Mouse (Mus musculus) midbrain, embryonic 15.5 days (tissue): ENCODE measurements around the gene Fkbp5. TPM values are rescaled to one million over a fixed set of nuclear protein-coding genes. Genes with fewer than 3 reads are reported as not detected.
"Not testable (repeated sequence)": the region's sequence is repeated elsewhere in the genome, so short reads cannot be mapped to it uniquely, and the experiment has no call there.

Experiments
- ATAC-seq: fragments of 200-750 bp; cut with Nextera tagmentation; replicated peaks from 2 replicates; pipeline ENCODE4 v1.8.0; 2017; ENCODE audit warnings: moderate TSS enrichment
- H3K27ac ChIP-seq: fragments of 300-500 bp; sonication (generic); 2 replicates; pipeline ENCODE4 v1.5.1; 2015; ENCODE audit warnings: mild to moderate bottlenecking, inconsistent platforms
- H3K27me3 ChIP-seq: fragments of 300-500 bp; sonication (generic); replicated peaks from 2 replicates; pipeline ENCODE4 v1.6.1; 2015; ENCODE audit warnings: inconsistent platforms
- H3K36me3 ChIP-seq: fragments of 300-500 bp; sonication (generic); replicated peaks from 2 replicates; pipeline ENCODE4 v1.6.1; 2015; ENCODE audit warnings: inconsistent platforms
- H3K4me1 ChIP-seq: fragments of 300-500 bp; sonication (generic); 2 replicates; pipeline ENCODE4 v1.6.1; 2015; ENCODE audit warnings: inconsistent platforms
- H3K4me2 ChIP-seq: fragments of 300-500 bp; sonication (generic); 2 replicates; pipeline ENCODE4 v1.6.1; 2015; ENCODE audit warnings: inconsistent platforms, mild to moderate bottlenecking, moderate library complexity
- H3K4me3 ChIP-seq: fragments of 300-500 bp; sonication (generic); 2 replicates; pipeline ENCODE4 v1.5.1; 2015; ENCODE audit warnings: mild to moderate bottlenecking, inconsistent platforms
- H3K9ac ChIP-seq: fragments of 300-500 bp; sonication (generic); 2 replicates; pipeline ENCODE4 v1.6.1; 2015; ENCODE audit warnings: mild to moderate bottlenecking, inconsistent platforms
- H3K9me3 ChIP-seq: fragments of 300-500 bp; sonication (generic); 2 replicates; pipeline ENCODE4 v1.6.1; 2016; ENCODE audit warnings: inconsistent platforms
- WGBS: fragments of 180-500 bp; shearing (Covaris S2); methylation state at CpG from one replicate; pipeline ENCODE4 v1.1.7; 2015; ENCODE audit warnings: mixed read lengths; 5-methylcytosine and 5-hydroxymethylcytosine counted together
- polyA plus RNA-seq: library from polyadenylated mRNA; unstranded; fragments of >200 nt; fragmentation: Nextera tagmentation; extraction: Ambion mirVana; gene quantifications from 2 replicates; pipeline ENCODE4 v1.2.1, GENCODE M21; 2015

Fkbp5 gene
- polyA plus RNA-seq, result 37.3 and 39.8 TPM in 2 replicates

DNA sequence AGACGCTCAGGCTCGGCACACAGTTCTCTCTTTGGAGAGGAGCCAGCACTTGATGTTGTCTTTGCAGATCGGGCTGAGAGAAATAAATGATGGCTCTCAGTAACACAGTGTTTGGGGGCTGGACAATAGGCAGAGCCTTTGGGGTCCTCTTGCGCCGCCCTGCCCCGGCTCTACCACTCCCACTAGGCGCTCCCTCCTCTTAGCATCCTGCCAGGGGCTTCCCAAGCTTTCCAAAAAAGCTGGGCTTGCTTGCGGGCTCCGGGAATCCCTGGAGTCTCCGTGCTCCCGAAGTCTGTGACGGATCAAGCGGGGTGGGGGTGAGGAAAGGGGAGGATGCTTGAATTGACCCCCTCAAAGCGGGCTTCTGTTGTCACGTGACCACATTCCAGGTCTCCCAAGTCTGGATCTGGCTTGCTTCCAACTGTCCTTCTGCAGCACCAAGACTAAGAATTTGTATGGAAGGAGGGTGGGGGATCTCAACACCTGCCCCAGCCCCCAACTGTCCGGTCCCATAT is at the start of gene Fkbp5:
Gene Fkbp5 (minus strand): TSS at position 87 of the 515 bp plus-strand sequence.
- under 1% methylated on average over 16 of the region's 16 CpGs for WGBS
- Histone ChIP-seq H3K36me3 (no peaks in the 10 kb centered on the region), H3K9me3 (no peaks in the 10 kb centered on the region), H3K4me3 (peak within 1 kb of the TSS; percentile 53), H3K4me2 (peak within 1 kb of the TSS; percentile 98), H3K9ac (peak within 1 kb of the TSS; percentile 78), H3K4me1 (peaks cover 27% of the 10 kb centered on the region), H3K27me3 (peaks cover 21% of the 10 kb centered on the region), H3K27ac (peak within 1 kb of the TSS; percentile 74)
- ATAC-seq, result peak; percentile 19; the same call in 1 of the 2 replicates

DNA sequence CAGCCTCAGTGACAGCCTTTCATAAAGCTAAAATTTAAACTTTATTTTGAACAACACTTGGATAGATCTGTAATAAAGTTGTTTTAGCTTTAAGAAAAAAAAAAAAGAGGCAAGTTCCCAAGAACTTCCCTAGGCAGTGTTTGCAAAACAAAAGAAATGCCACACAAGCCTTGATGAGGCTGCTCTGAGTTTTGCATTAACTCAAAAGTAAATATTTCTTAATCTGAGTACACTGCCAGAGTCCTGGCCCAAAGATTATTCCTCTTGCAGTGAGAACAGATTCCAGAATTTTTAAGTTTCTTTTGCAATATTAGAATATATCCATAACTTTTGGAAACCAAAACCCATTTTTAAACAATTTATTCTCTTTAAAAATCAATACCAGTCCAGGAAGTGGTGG is 47.9 kb upstream of the Fkbp5 start:
- Histone ChIP-seq H3K4me1 (no peaks in the 10 kb centered on the region), H3K27ac (no peak overlapping the region)

DNA sequence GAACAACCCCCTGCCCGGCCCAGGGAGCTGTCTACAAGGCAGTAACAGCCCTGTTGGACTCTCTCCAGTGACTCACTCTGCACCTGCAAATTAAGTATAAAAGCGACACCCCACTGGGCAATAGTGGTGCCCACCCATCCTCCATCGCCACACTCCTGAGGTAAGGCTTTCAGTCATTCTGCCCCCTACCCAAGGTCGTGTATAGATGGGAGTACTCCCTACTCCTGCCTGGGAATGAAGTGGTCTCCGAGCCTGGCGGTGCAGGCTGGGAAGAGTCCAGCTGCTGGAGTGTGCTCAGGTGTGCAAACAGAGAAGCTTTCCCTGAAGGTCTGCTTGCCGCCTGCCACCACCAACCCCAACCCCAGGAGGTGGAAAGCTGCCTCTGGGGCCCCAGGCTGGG is 44.3 kb upstream of the Fkbp5 start:
- H3K27ac ChIP-seq, result no peak overlapping the region
- no peaks in the 10 kb centered on the region for H3K27me3 ChIP-seq
- H3K36me3 ChIP-seq, result no peaks in the 10 kb centered on the region
- H3K9me3 ChIP-seq, result no peaks in the 10 kb centered on the region
- no peak for ATAC-seq
- no peak overlapping the region for H3K4me2 ChIP-seq
- H3K9ac ChIP-seq, result no peak overlapping the region
- WGBS, result 61% methylated on average over 7 of the region's 7 CpGs
- H3K4me1 ChIP-seq, result no peaks in the 10 kb centered on the region
- H3K4me3 ChIP-seq, result no peak overlapping the region

More for the DNA sequence above, 47.9 kb upstream of the Fkbp5 start:
- H3K9ac ChIP-seq, result no peak overlapping the region
- no peak overlapping the region for H3K4me2 ChIP-seq
- no peaks in the 10 kb centered on the region for H3K9me3 ChIP-seq
- H3K27me3 ChIP-seq, result no peaks in the 10 kb centered on the region
- no peak for ATAC-seq
- no peak overlapping the region for H3K4me3 ChIP-seq
- H3K36me3 ChIP-seq, result no peaks in the 10 kb centered on the region

DNA sequence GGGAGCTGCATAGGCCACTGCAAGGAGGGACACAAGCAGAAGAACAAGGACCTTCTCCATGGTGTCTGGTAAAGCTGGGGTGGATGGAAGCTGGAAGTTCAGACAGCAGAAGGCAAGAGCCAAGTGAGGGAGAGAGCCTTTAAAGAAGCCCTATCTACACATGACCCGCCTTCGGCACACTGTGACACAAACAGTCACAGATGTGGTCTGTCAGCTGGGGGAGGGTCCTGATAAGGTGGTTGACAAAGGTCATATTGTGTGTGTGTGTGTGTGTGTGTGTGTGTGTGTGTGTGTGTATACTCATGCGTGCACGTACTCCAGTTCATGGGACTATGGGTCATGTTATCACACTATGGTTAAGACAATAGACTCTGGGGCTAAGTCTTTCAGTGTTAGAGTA is 43.3 kb upstream of the Fkbp5 start, which contains the start of gene Clps:
Gene Clps (minus strand): TSS at position 169 of the 400 bp plus-strand sequence.
- H3K36me3 ChIP-seq, result no peaks in the 10 kb centered on the region
- 88% methylated on average over 4 of the region's 4 CpGs for WGBS
- no peaks in the 10 kb centered on the region for H3K27me3 ChIP-seq
- no peaks in the 10 kb centered on the region for H3K9me3 ChIP-seq
- H3K4me1 ChIP-seq, result no peaks in the 10 kb centered on the region
- H3K9ac ChIP-seq, result no peak within 1 kb of the TSS
- no peak within 1 kb of the TSS for H3K4me2 ChIP-seq
- no peak within 1 kb of the TSS for H3K27ac ChIP-seq
- ATAC-seq, result no peak
- no peak within 1 kb of the TSS for H3K4me3 ChIP-seq

DNA sequence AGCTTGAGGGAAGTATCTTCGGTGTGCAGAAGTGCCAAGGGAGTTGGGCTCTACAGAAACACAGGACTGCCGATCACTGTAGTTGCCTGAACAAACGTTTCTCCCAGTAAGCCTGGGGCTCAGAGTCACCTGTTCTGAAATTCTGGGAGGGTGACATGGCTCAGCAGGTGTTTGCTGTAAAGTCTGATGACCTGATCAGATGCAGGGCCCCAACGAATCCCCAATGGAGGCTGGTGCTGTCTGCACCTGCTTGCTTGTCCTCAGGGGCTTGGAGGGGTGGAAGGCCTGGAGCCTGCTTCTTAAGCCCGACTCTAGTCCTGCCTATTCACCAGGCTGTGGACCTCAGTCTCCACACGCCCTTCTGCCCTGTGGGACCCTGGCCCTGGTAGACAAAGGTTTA is 40.4 kb upstream of the Fkbp5 start:
- no peak for ATAC-seq
- no peak overlapping the region for H3K27ac ChIP-seq
- peaks cover 3% of the 10 kb centered on the region; the same call in 1 of the 2 replicates for H3K4me1 ChIP-seq
- H3K9ac ChIP-seq, result no peak overlapping the region
- no peaks in the 10 kb centered on the region for H3K27me3 ChIP-seq
- H3K4me2 ChIP-seq, result no peak overlapping the region
- H3K36me3 ChIP-seq, result no peaks in the 10 kb centered on the region
- H3K9me3 ChIP-seq, result no peaks in the 10 kb centered on the region
- H3K4me3 ChIP-seq, result no peak overlapping the region
- 76% methylated on average over 6 of the region's 6 CpGs for WGBS

DNA sequence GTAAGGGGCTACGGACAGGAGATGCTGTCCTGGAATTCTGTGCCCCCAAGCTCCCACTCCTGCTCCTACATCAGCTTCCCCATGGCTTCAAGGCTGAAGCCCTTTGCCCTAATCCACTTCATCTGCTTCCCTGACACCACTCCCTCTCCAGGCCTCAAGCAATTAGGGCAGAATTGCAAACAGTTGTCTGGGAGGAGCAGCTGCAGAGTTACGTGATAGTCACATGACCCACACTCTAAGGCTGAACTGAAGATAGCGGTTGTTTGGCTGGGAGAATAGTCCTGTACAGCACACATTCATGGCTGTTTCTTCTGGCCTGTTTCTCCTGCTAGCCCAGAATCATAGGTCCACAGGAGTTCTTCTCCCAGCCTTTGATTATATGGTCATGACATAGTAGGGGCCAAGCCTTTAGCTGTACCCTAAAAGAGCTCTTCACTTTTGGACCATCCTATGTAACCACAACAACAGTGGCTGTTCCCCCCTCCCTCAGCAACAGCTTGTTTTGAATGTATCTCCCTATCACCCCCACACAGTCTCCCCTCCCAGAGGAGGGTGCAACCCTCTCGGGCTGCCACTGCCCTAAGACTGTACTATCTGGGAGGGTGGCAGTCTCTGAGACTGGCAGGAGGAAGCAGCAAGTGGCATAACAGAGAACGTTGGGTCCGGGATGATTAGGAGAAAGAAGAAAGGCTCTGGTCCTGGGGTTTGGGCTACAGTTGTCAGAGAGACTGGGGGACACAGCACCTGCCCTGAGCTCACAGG is 39.5 kb upstream of the Fkbp5 start:
- H3K9ac ChIP-seq, result no peak overlapping the region
- H3K4me2 ChIP-seq, result no peak overlapping the region
- no peak overlapping the region for H3K27ac ChIP-seq
- WGBS, result 57% methylated on average over 6 of the region's 6 CpGs
- H3K27me3 ChIP-seq, result no peaks in the 10 kb centered on the region
- no peaks in the 10 kb centered on the region for H3K36me3 ChIP-seq
- H3K4me3 ChIP-seq, result no peak overlapping the region
- ATAC-seq, result no peak
- H3K4me1 ChIP-seq, result peaks cover 3% of the 10 kb centered on the region; the same call in 1 of the 2 replicates
- no peaks in the 10 kb centered on the region for H3K9me3 ChIP-seq

DNA sequence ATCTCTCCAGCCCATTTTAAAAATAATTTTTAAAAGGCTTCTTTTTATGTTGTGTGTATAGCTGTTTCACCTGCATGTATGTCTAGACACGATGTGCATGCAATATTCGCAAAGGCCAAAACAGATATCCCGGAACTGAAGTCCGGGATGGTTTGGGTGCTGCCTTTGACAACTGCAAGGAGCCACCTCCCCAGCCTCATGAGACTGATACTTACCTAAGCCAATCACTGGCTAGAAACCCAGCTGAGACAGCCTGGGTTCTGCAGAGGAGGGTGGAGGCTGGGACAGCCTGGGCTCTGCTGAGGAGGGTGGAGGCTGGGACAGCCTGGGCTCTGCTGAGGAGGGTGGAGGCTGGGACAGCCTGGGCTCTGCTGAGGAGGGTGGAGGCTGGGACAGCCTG is 36.7 kb upstream of the Fkbp5 start:
- not testable (repeated sequence) for H3K27me3 ChIP-seq, H3K36me3 ChIP-seq, H3K9ac ChIP-seq, H3K4me1 ChIP-seq, H3K4me3 ChIP-seq, H3K9me3 ChIP-seq, H3K4me2 ChIP-seq, ATAC-seq, H3K27ac ChIP-seq
- 95% methylated on average over 4 of the region's 4 CpGs for WGBS

DNA sequence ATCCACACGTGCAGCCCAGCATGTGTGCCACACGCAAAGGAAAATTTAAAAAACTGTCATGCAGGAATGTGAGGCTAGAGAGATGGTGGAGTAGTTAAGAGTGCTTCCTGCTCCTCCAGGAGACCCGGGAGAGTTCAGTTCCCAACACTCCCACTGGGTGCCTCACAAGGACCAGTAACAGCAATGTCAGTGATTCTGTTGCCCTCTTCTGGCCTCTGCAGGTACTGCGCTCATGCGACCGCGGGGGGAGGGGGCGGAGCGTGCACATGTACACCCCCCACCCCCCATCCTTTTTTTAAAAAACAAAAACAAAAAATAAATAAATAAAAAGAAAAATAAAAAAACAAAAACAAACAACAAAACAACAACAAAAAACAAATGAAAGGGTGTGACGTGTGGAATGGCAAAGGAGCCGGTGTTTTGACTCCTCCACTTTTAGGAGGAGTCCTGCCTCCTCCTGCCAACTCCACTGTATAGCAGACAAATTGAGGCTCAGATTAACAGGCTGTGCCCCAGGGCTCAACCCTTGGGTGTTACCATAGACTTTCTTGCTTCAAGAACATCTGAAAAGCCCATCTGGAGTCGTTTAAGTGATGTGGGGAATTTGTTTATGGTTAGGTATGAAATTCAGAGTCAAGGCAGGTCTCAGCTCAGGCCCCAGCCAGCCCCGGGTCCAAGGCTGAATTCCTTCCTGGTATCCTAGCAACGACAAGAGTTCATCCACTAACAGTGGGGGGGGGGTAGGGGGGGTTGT is 35.9 kb upstream of the Fkbp5 start:
- ATAC-seq, result no peak
- no peaks in the 10 kb centered on the region for H3K27me3 ChIP-seq
- no peak overlapping the region for H3K4me3 ChIP-seq
- peaks cover 3% of the 10 kb centered on the region; the same call in 1 of the 2 replicates for H3K4me1 ChIP-seq
- no peaks in the 10 kb centered on the region for H3K9me3 ChIP-seq
- no peak overlapping the region for H3K4me2 ChIP-seq
- H3K9ac ChIP-seq, result no peak overlapping the region
- 7% methylated on average over 14 of the region's 14 CpGs for WGBS
- H3K27ac ChIP-seq, result no peak overlapping the region
- no peaks in the 10 kb centered on the region for H3K36me3 ChIP-seq

DNA sequence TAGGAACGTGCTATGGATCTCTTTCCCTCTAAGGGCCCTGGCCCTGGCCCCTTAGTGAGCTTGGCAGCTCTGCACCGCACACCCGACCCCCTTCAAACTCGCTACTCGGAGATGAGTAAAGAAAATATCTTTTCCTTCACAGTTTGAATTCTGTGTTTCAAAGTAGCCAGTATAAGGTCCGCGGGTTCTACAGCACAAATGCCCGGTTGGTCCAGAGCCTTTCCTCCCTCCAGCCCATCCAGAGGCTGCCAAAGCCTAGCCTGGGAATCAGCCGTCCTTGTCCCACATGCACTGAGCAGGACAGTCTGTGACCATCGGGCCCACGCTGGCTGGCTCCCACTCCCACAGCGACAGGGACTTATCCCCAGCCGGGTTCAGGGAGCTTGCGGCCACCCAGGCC is 31.8 kb upstream of the Fkbp5 start, which contains the start of gene Clpsl2:
Gene Clpsl2 (plus strand): TSS at position 301 of the 400 bp plus-strand sequence.
- peaks cover 3% of the 10 kb centered on the region; the same call in 1 of the 2 replicates for H3K4me1 ChIP-seq

DNA sequence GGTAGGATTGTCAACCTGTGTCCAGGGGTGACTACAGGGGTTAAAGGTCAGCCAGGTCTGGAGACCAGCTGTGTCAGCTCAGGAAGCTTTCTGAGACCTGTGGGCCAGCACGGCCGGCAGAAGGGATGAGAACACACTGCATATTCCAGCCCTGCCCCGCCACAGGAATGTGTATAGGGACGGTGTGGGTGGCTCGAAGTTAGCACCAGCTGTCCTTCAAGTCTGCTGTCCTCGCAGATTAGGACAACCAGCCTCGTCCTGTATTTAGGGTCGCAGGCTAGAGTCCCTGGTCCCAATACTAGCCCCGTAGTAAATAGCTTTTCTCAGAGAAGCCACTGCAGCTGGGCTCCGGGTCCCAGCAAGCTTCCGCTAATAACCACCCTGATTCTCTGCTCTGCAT is 31.2 kb upstream of the Fkbp5 start:
- peaks cover 3% of the 10 kb centered on the region; the same call in 1 of the 2 replicates for H3K4me1 ChIP-seq
- H3K9ac ChIP-seq, result no peak overlapping the region
- 77% methylated on average over 11 of the region's 11 CpGs for WGBS
- no peaks in the 10 kb centered on the region for H3K27me3 ChIP-seq
- H3K27ac ChIP-seq, result no peak overlapping the region
- H3K9me3 ChIP-seq, result no peaks in the 10 kb centered on the region
- no peaks in the 10 kb centered on the region for H3K36me3 ChIP-seq
- H3K4me2 ChIP-seq, result no peak overlapping the region
- no peak for ATAC-seq
- H3K4me3 ChIP-seq, result no peak overlapping the region

More for the DNA sequence above, 31.8 kb upstream of the Fkbp5 start, which contains the start of gene Clpsl2:
- no peak within 1 kb of the TSS for H3K9ac ChIP-seq
- H3K4me3 ChIP-seq, result no peak within 1 kb of the TSS
- no peaks in the 10 kb centered on the region for H3K36me3 ChIP-seq
- ATAC-seq, result no peak
- H3K27me3 ChIP-seq, result no peaks in the 10 kb centered on the region
- no peak within 1 kb of the TSS for H3K4me2 ChIP-seq
- H3K9me3 ChIP-seq, result no peaks in the 10 kb centered on the region
- 78% methylated on average over 14 of the region's 14 CpGs for WGBS
- H3K27ac ChIP-seq, result no peak within 1 kb of the TSS

DNA sequence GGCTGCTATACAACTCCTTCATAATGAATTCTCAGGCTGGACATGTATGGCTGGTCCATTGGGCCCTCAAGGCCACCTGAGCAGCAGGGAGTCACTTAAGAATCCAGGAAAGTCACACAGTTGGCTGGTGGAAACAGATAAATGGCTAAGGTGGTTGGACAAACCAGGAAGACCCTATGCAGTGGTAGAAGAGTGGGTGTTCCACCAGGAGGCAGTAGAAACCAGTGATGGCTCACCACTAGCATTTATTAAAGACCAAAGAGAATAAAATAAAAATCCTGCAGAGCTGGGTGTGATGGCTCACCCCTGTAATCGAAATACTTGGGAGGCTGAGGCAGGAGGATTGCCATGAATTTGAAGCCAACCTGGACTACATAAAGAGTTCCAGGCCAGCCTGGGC is 29.6 kb upstream of the Fkbp5 start:
- Histone ChIP-seq H3K4me1 (no peaks in the 10 kb centered on the region), H3K4me2 (no peak overlapping the region), H3K36me3 (no peaks in the 10 kb centered on the region), H3K27me3 (no peaks in the 10 kb centered on the region), H3K9me3 (no peaks in the 10 kb centered on the region), H3K9ac (no peak overlapping the region), H3K4me3 (no peak overlapping the region), H3K27ac (no peak overlapping the region)
- 84% methylated on average over 1 of the region's 1 CpGs for WGBS
- no peak for ATAC-seq

DNA sequence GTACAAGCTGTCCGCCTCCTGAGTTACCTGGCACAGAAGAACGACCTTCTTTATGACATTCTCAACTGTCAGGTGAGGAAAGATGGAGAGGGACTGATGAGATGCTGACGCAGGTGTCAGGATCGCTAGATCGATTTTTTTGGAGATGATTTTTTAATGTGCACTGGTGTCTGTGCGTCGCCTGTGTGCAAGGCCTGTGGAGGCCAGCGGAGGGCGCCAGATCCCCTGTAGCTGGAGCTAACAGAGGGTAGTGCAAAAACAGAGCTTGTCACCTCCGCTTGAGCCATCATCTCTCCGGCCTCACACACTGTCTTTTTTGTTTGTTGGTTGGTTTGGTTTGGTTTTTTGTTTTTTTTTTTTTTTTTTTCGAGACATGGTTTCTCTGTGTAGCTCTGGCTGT is 20.6 kb upstream of the Fkbp5 start:
- no peaks in the 10 kb centered on the region for H3K36me3 ChIP-seq
- no peak overlapping the region for H3K27ac ChIP-seq
- no peaks in the 10 kb centered on the region for H3K9me3 ChIP-seq
- no peak for ATAC-seq
- no peak overlapping the region for H3K4me3 ChIP-seq
- no peaks in the 10 kb centered on the region for H3K27me3 ChIP-seq
- WGBS, result 53% methylated on average over 12 of the region's 12 CpGs
- no peak overlapping the region for H3K4me2 ChIP-seq
- H3K4me1 ChIP-seq, result no peaks in the 10 kb centered on the region
- H3K9ac ChIP-seq, result no peak overlapping the region
